Mouse (Mus musculus) liver, adult 2 months (tissue): Measurements from ENCODE around the gene Rps24. TPM values are rescaled to one million over a fixed set of nuclear protein-coding genes. Genes with fewer than 3 reads are reported as not detected.
"Not testable (repeated sequence)": the region's sequence is repeated elsewhere in the genome, so short reads cannot be mapped to it uniquely, and the experiment has no call there.

ENCODE experiments used
- DNase-seq: peaks from one replicate; pipeline ENCODE4 v3.0.0-alpha.2; 2011; ENCODE audit warnings: low read depth, low spot score; ENCODE audit errors: extremely low read depth
- H3K27ac ChIP-seq: fragments of 200-500 bp; replicated peaks from 2 replicates; pipeline ENCODE4 v1.5.1; 2012; ENCODE audit warnings: low read depth, mild to moderate bottlenecking, control low read depth, inconsistent platforms, low read length; ENCODE audit not compliant: insufficient read depth
- H3K27me3 ChIP-seq: fragments of 200-500 bp; 2 replicates; pipeline ENCODE4 v1.6.1; 2012; ENCODE audit warnings: mild to moderate bottlenecking, moderate library complexity, low read length, inconsistent platforms; ENCODE audit not compliant: control insufficient read depth, insufficient read depth
- H3K36me3 ChIP-seq: fragments of 200-500 bp; 2 replicates; pipeline ENCODE4 v1.6.1; 2012; ENCODE audit warnings: low read length, inconsistent platforms; ENCODE audit not compliant: control insufficient read depth, insufficient read depth
- H3K4me1 ChIP-seq: fragments of 200-500 bp; 2 replicates; pipeline ENCODE4 v1.6.1; 2011; ENCODE audit warnings: low read length; ENCODE audit not compliant: control insufficient read depth, insufficient read depth
- H3K4me3 ChIP-seq: fragments of 200-500 bp; 2 replicates; pipeline ENCODE4 v1.5.1; 2011; ENCODE audit warnings: low read depth, mild to moderate bottlenecking, control low read depth, low read length, moderate library complexity; ENCODE audit not compliant: insufficient read depth
- H3K79me2 ChIP-seq: fragments of 200-500 bp; 2 replicates; pipeline ENCODE4 v1.6.1; 2012; ENCODE audit warnings: inconsistent platforms, mild to moderate bottlenecking, low read length, moderate library complexity; ENCODE audit not compliant: control insufficient read depth, insufficient read depth
- H3K9ac ChIP-seq: fragments of 200-500 bp; 2 replicates; pipeline ENCODE4 v1.6.1; 2012; ENCODE audit warnings: low read depth, mild to moderate bottlenecking, control low read depth, inconsistent platforms, low read length
- CTCF ChIP-seq: fragments of 200-500 bp; IDR thresholded peaks from 2 replicates; pipeline ENCODE4 v1.5.1; 2011; ENCODE audit warnings: low read depth, low read length, control low read depth
- POLR2A ChIP-seq: fragments of 200-500 bp; IDR thresholded peaks from 2 replicates; pipeline ENCODE4 v1.6.1; 2011; ENCODE audit warnings: low read length, control low read depth; ENCODE audit not compliant: insufficient read depth; ENCODE audit errors: extremely low read depth
- WGBS: fragments of 180-500 bp; shearing (Covaris S2); methylation state at CpG from one replicate; pipeline ENCODE4 v1.1.7; 2018; 5-methylcytosine and 5-hydroxymethylcytosine counted together
- polyA plus RNA-seq: library from polyadenylated mRNA; depleted of rRNA; stranded (reverse); fragments of >200 nt; gene quantifications from 2 replicates; pipeline ENCODE4 v1.2.3, GENCODE M21; 2012; rRNA removed
- total RNA-seq: library from RNA; depleted of rRNA; stranded (reverse); fragments of >200 nt; gene quantifications from 2 replicates; pipeline ENCODE4 v1.2.3, GENCODE M21; 2014; rRNA removed

Gene Rps24
- total RNA-seq (876 and 959 TPM in 2 replicates), polyA plus RNA-seq (184 and 206 TPM in 2 replicates)

DNA sequence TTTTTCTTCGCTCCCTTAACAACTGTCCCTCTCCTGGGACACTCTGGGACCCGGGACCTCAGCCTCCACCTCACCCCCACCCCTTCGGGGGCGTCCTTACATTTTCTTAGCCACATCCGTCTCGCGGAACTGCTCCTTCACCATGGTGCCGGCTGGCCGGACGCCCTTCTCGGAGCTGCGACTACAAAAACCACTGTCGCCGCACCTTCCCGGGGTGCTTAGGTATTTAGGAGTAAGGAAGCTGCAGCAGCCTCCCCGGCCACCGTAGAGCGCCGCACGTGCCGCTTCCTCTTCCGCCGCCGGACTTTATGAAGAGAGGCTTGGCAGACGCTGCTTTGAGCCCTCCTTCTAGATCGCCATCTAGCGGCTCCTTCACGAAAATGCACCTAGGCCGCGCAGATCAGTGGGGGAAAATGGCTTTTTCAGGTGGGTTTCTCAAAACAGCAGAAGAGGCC, at the start of gene Rps24, which contains the start of gene Polr3a:
TSS of gene Rps24 (plus strand) at position 353 of the 455 bp plus-strand sequence.
TSS of gene Polr3a (minus strand) at position 286 of the 455 bp plus-strand sequence.
- H3K79me2 ChIP-seq: peaks cover 8% of the 10 kb centered on the region; the same call in 1 of the 2 replicates
- H3K9ac ChIP-seq: peak within 1 kb of the TSS; percentile 86
- H3K27me3 ChIP-seq: no peaks in the 10 kb centered on the region
- H3K4me3 ChIP-seq: peak within 1 kb of the TSS; percentile 94
- WGBS: under 1% methylated on average over 30 of the region's 30 CpGs
- peak within 1 kb of the TSS; percentile 97 for H3K27ac ChIP-seq
- peaks cover 13% of the 10 kb centered on the region for H3K4me1 ChIP-seq
- peaks cover 24% of the 10 kb centered on the region for H3K36me3 ChIP-seq
- TF ChIP-seq CTCF (peak; percentile 89), POLR2A (0 out of 2 replicates have a peak, but pooled peaks have one; percentile 42)
- DNase-seq: peak; percentile 87

DNA sequence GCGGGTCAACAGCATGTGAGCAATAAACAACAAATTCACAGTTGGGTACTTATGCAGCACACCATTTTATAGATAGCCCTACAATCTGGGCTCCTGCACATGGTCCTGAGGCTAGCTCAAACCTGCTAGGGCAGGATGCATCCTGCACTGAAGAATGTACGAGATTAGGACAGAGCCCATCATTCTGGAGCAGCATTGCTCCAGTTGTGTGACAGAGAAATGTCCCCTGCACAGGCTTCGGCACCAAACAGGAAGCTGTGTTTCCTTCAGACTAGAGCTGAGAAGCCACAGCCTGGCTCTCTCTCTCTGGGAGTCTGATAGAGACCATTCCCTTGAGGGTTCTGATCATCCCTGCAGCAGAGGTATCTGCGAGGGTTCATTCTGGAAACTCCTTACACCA, 43.4 kb upstream of the Rps24 start:
- peaks cover 14% of the 10 kb centered on the region for H3K36me3 ChIP-seq
- WGBS: 80% methylated on average over 4 of the region's 4 CpGs
- DNase-seq, H3K79me2 ChIP-seq, H3K4me1 ChIP-seq, H3K4me3 ChIP-seq, H3K27ac ChIP-seq, H3K9ac ChIP-seq, H3K27me3 ChIP-seq: not testable (repeated sequence)

DNA sequence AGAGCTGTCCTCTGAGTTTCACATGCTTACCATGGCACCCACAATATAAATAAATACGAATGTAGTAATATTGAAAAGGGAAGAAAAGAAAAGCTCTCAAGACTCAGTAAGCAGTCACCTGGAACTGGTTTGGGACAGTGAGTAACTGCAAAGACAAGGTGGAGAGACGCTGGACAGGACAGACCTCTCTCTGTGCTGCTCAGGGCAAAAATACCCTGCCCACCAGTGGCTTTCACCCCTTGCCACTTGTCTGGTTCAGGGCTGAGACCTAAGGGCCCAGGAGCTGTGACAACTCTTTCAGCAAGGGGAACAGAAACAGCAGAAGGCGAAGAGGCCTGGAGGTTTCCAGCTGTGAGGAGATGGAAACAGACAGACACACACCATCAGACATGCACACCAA, 28.7 kb upstream of the Rps24 start:
- no peak for DNase-seq
- 84% methylated on average over 3 of the region's 3 CpGs for whole genome bisulfite sequencing

DNA sequence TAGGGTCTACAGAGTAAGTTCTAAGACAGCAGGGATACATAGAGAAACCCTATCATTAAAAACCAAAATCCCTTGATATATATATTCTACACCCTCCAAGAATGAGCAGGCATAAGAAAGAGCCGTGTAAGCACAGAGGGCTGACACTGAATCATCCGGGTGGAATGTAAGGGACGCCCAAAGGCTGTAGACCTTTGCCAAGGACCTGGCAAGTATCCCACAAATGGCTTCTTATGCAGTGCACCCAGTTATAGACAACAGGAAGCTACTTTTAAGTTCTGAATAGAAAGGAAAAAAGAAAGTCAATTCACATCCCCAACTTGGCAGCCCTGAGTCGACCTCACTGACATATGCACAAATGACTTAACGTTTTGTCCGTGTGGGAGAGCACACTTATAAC, 18.1 kb upstream of the Rps24 start:
- H3K9ac ChIP-seq: no peak overlapping the region
- H3K36me3 ChIP-seq: peaks cover 75% of the 10 kb centered on the region
- H3K4me3 ChIP-seq: no peak overlapping the region
- H3K27ac ChIP-seq: no peak overlapping the region
- no peaks in the 10 kb centered on the region for H3K4me1 ChIP-seq
- no peak for TF ChIP-seq CTCF
- no peak for TF ChIP-seq POLR2A
- no peaks in the 10 kb centered on the region for H3K79me2 ChIP-seq
- no peaks in the 10 kb centered on the region for H3K27me3 ChIP-seq
- WGBS: 70% methylated on average over 6 of the region's 6 CpGs
- DNase-seq: no peak

More for the DNA sequence above, 28.7 kb upstream of the Rps24 start:
- Histone ChIP-seq H3K4me1 (no peaks in the 10 kb centered on the region), H3K79me2 (no peaks in the 10 kb centered on the region), H3K27ac (no peak overlapping the region), H3K4me3 (no peak overlapping the region), H3K27me3 (no peaks in the 10 kb centered on the region), H3K36me3 (peaks cover 67% of the 10 kb centered on the region), H3K9ac (no peak overlapping the region)
- no peak for TF ChIP-seq POLR2A
- no peak for TF ChIP-seq CTCF

DNA sequence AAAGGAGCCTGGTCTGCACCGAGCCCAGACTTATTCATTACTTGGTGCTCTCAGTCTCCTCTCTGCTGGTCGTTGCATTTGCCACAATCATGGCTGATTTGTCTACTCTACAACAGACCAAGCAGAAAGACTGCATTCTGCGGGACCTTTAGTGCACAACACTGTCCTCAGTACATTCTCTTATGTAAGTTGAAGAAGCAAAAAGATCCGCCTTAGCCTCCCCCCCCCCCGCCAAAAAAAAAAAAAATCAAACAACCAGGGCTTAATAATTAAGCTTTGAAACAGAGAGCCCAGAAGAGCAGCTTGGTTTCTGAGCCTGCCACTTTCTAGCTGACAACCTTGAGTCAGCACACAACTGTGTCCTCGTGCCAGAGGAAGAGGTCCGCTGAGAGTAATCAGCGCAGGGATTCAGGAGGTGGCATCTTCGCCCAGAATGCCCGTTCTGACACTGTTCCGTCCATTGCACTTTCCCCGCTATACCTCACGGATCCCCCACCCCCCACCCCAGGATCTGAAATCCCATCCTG, 621 bp upstream of the Rps24 start:
- no peaks in the 10 kb centered on the region for H3K27me3 ChIP-seq
- H3K9ac ChIP-seq: peak overlapping the region; percentile 86
- H3K79me2 ChIP-seq: 0 out of 2 replicates have a peak, but pooled peaks cover 8% of the 10 kb centered on the region
- 2% methylated on average over 13 of the region's 13 CpGs for WGBS
- H3K27ac ChIP-seq: peak overlapping the region; percentile 97
- peaks cover 28% of the 10 kb centered on the region for H3K36me3 ChIP-seq
- peaks cover 10% of the 10 kb centered on the region for H3K4me1 ChIP-seq
- peak overlapping the region; percentile 94 for H3K4me3 ChIP-seq
- DNase-seq: peak; percentile 88
- TF ChIP-seq CTCF (no peak), POLR2A (no peak)

DNA sequence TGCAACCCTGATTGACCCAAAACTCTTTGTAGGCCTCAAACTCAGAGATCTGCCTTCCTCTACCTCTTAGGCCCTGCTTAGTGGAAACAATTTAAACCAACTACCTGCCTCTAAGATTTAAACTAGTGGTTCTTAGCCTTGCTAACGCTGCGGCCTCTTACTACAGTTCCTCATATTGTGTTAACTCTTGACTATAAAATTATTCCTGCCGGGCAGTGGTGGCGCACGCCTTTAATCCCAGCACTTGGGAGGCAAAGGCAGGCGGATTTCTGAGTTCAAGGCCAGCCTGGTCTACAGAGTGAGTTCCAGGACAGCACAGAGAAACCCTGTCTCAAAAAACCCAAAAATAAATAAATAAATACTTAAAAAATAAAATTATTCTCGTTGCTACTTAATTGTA, 2.8 kb downstream of the Rps24 start:
- not testable (repeated sequence) for H3K4me3 ChIP-seq, H3K9ac ChIP-seq, H3K27ac ChIP-seq, H3K79me2 ChIP-seq, H3K27me3 ChIP-seq, DNase-seq
- peaks cover 15% of the 10 kb centered on the region for H3K4me1 ChIP-seq
- peaks cover 26% of the 10 kb centered on the region for H3K36me3 ChIP-seq
- 93% methylated on average over 7 of the region's 7 CpGs for WGBS
